Mouse (Mus musculus) testis, adult 2 months (tissue): ENCODE data around the gene Lctl. TPM values are rescaled to one million over a fixed set of nuclear protein-coding genes. Genes with fewer than 3 reads are reported as not detected.
A peak's percentile ranks its signal among the peaks of the same experiment; 100 is the strongest.
"Not testable (repeated sequence)": the region's sequence is repeated elsewhere in the genome, so short reads cannot be mapped to it uniquely, and the experiment has no call there.

ENCODE experiments used
- H3K27ac ChIP-seq: fragments of 200-500 bp; 2 replicates; pipeline ENCODE4 v1.5.1; 2012; ENCODE audit warnings: low read depth, low read length; ENCODE audit not compliant: control insufficient read depth, insufficient read depth
- H3K27me3 ChIP-seq: fragments of 200-500 bp; 2 replicates; pipeline ENCODE4 v1.6.1; 2012; ENCODE audit warnings: mild to moderate bottlenecking, low read length, moderate library complexity; ENCODE audit not compliant: control insufficient read depth, insufficient read depth
- H3K36me3 ChIP-seq: fragments of 200-500 bp; 2 replicates; pipeline ENCODE4 v1.6.1; 2012; ENCODE audit warnings: mild to moderate bottlenecking, low read length; ENCODE audit not compliant: control insufficient read depth, insufficient read depth
- H3K4me1 ChIP-seq: fragments of 200-500 bp; 2 replicates; pipeline ENCODE4 v1.6.1; 2012; ENCODE audit warnings: low read length; ENCODE audit not compliant: control insufficient read depth, insufficient read depth
- H3K4me3 ChIP-seq: fragments of 200-500 bp; 2 replicates; pipeline ENCODE4 v1.5.1; 2012; ENCODE audit warnings: low read depth, mild to moderate bottlenecking, low read length, moderate library complexity, mixed read lengths; ENCODE audit not compliant: control insufficient read depth
- CTCF ChIP-seq: fragments of 200-500 bp; IDR thresholded peaks from 2 replicates; pipeline ENCODE4 v1.5.1; 2012; ENCODE audit warnings: low read depth, mild to moderate bottlenecking, inconsistent platforms, low read length, moderate library complexity; ENCODE audit not compliant: control insufficient read depth, insufficient read depth, insufficient replicate concordance
- POLR2A ChIP-seq: fragments of 200-500 bp; IDR thresholded peaks from 2 replicates; pipeline ENCODE4 v1.6.1; 2012; ENCODE audit warnings: low read depth, mild to moderate bottlenecking, inconsistent platforms, low read length, moderate library complexity; ENCODE audit not compliant: control insufficient read depth
- polyA plus RNA-seq: library from polyadenylated mRNA; depleted of rRNA; stranded (reverse); fragments of >200 nt; gene quantifications from 2 replicates; pipeline ENCODE4 v1.2.3, GENCODE M21; 2012; rRNA removed

Lctl gene
- polyA plus RNA-seq, 1 experiment = 0.49 TPM

DNA sequence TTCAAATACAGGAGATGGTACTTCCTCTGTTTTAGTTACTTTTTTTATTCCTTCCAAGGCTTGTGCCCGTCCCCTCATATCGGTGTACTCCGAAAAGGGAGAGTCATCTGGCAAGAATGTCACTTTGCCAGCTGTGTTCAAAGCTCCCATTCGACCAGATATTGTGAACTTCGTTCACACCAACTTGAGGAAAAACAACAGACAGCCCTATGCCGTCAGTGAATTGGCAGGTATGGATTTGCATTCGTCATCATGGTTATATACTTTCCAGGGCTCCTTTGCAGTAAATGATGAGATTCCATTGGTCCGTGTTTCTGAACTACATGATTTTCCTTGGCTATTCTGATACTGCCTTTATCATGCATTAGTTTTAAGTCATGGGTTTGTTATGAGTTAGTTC, 57.8 kb downstream of the Lctl start:
- H3K4me3 ChIP-seq = peak overlapping the region; percentile 80
- no peak overlapping the region for H3K27ac ChIP-seq
- peaks cover 7% of the 10 kb centered on the region for H3K4me1 ChIP-seq
- H3K27me3 ChIP-seq = no peaks in the 10 kb centered on the region
- no peaks in the 10 kb centered on the region for H3K36me3 ChIP-seq
- TF ChIP-seq CTCF (no peak), POLR2A (no peak)

GRCm38 (mm10) chr9:64175378-64175777, 58.4 kb downstream of the Lctl start:
- H3K4me3 ChIP-seq = peak overlapping the region; percentile 35; the same call in 1 of the 2 replicates
- H3K4me1 ChIP-seq = peaks cover 7% of the 10 kb centered on the region
- TF ChIP-seq POLR2A (no peak), CTCF (no peak)

GRCm38 (mm10) chr9:64178610-64178973, 61.6 kb downstream of the Lctl start:
- Histone ChIP-seq H3K27me3 (no peaks in the 10 kb centered on the region), H3K4me3 (no peak overlapping the region), H3K36me3 (no peaks in the 10 kb centered on the region; the same call in 1 of the 2 replicates), H3K4me1 (peaks cover 2% of the 10 kb centered on the region; the same call in 1 of the 2 replicates), H3K27ac (no peak overlapping the region)
- TF ChIP-seq POLR2A = no peak
- no peak for TF ChIP-seq CTCF

More at GRCm38 (mm10) chr9:64175378-64175777, 58.4 kb downstream of the Lctl start:
- no peaks in the 10 kb centered on the region for H3K27me3 ChIP-seq
- H3K36me3 ChIP-seq = no peaks in the 10 kb centered on the region
- no peak overlapping the region for H3K27ac ChIP-seq

DNA sequence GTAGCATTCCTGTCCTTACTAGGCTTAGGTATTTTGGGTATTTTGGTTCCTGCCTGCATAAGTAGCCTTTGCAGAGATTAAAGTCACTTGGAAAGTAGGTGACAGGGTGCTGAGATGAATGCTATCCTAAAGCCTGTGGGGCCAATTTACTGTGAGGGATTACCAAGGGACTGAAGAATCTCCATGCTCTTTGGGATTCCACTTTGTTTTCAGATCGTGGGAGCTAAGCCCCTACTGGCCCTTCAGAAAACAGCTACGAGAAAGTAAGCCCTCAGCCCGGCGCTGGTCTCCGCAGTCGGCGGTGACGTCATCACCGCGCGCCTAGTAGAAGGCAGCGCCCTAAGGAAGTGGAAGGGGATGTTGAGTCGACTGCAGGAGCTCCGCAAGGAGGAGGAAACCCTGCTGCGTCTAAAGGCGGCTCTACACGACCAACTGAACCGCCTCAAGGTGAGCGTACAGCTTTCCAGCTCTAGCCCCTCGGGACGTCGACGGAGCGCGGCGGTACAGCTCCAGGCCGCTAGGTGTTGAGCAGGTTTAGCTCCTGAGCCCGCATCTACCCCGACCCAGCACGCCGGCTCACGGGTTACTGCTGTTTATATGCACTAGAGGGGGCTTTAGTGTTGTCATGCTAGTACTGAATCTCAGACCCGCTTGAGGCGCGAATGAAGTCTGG, 62.2 kb downstream of the Lctl start, which contains the start of gene Snapc5:
Gene Snapc5, plus strand, starts transcription at position 301 of the 673 bp plus-strand sequence.
- H3K4me3 ChIP-seq = peak within 1 kb of the TSS; percentile 93
- no peaks in the 10 kb centered on the region for H3K27me3 ChIP-seq
- no peaks in the 10 kb centered on the region; the same call in 1 of the 2 replicates for H3K36me3 ChIP-seq
- peak within 1 kb of the TSS; percentile 69 for H3K27ac ChIP-seq
- peaks cover 2% of the 10 kb centered on the region; the same call in 1 of the 2 replicates for H3K4me1 ChIP-seq
- TF ChIP-seq CTCF (peak; percentile 13; the same call in 1 of the 2 replicates), POLR2A (peak; percentile 68)

DNA sequence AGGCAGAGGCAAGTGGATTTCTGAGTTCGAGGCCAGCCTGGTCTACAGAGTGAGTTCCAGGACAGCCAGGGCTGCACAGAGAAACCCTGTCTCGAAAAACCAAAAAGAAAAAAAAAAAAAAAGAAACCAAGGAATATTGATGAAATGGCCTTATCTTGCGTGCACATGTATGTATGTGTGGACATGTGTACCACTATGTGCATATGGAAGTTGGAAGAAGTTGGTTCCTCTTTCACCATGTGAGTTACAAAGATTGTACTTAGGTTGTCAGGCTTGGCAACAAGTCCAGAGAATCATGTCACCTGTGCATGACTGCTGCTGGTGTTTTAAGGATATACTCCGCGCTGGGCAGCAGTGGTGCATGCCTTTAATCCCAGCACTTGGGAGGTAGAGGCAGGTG, 66.3 kb downstream of the Lctl start:
- H3K27me3 ChIP-seq, H3K36me3 ChIP-seq, H3K27ac ChIP-seq, H3K4me3 ChIP-seq, H3K4me1 ChIP-seq: not testable (repeated sequence)

DNA sequence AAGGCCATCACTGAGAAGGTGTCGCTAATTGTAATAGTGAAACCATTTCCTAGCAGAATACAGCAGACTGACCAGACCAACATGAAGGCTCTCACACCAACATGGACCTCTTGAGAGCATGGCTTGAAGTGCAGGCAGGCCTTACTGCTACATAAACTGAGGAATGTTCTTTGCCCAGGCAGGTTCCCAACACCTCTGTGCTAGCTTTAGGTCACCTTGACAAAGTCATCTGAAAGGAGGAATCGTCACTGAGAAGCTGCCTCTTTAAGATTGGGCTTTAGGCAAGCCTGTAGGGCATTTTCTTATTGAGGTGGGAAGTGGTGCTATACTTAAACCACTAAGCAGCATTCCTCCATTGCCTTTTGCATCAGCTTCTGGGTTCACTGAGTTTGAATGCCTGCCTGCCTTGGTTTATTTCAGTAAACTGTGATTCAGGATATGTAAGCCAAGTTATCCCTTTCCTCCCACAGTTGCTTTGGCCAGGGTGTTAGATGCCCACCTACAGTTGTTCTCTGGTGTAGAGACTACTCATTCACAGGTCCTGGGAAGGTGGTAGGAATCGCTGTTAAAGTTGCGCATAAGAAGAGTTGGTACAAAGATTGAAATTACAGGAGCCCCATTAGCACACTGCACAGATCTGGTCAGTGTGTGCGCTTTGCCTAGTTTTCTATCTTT, 67.4 kb downstream of the Lctl start:
- H3K4me1 ChIP-seq = no peaks in the 10 kb centered on the region; the same call in 1 of the 2 replicates
- H3K27ac ChIP-seq = no peak overlapping the region
- TF ChIP-seq CTCF = no peak
- TF ChIP-seq POLR2A = no peak
- H3K4me3 ChIP-seq = no peak overlapping the region
- no peaks in the 10 kb centered on the region for H3K27me3 ChIP-seq
- no peaks in the 10 kb centered on the region; the same call in none of the 2 replicates for H3K36me3 ChIP-seq

Other genes starting within 250 kb of the Lctl start
- 34.5 and 38.1 TPM in 2 replicates for gene Smad6, start 95.1 kb upstream of the Lctl start, polyA plus RNA-seq
- 27.0 and 33.6 TPM in 2 replicates for gene Zwilch, start 56.0 kb downstream of the Lctl start, polyA plus RNA-seq
- 181 and 213 TPM in 2 replicates for gene Rpl4, start 56.2 kb downstream of the Lctl start, polyA plus RNA-seq
- 12.8 and 14.1 TPM in 2 replicates for gene Snapc5, start 62.1 kb downstream of the Lctl start, polyA plus RNA-seq
- 0.72 and 0.89 TPM in 2 replicates for gene Uchl4, start 118.1 kb downstream of the Lctl start, polyA plus RNA-seq
- 5.5 and 5.8 TPM in 2 replicates for gene Map2k1, start 136.5 kb downstream of the Lctl start, polyA plus RNA-seq
- gene Tipin, start 164.4 kb downstream of the Lctl start, polyA plus RNA-seq = 22.1 and 26.3 TPM in 2 replicates
- 94.9 and 99.3 TPM in 2 replicates for gene Dis3l, start 224.1 kb downstream of the Lctl start, polyA plus RNA-seq